Mouse (Mus musculus) MEL (cell line): ENCODE measurements at regions not wholly inside any gene's neighbourhood (a gene's known extent, or its start where the extent isn't known, plus 50 kb on each side); places are given as distances from the start of the nearest gene placed in this dataset.

Experiments used
- DNase-seq: peaks from one replicate; pipeline ENCODE4 v3.0.0; 2011; ENCODE audit warnings: low read depth, low spot score
- H3K27ac ChIP-seq: 2 replicates; pipeline ENCODE4 v1.5.1; 2012; ENCODE audit warnings: low read depth, mild to moderate bottlenecking, control low read depth, low read length, moderate library complexity; ENCODE audit not compliant: control insufficient read depth
- H3K27me3 ChIP-seq, 2 experiments: fragments of 150-350 bp in 1 of 2; sonication (generic) in 1 of 2; 2 replicates each; pipeline ENCODE4 v1.6.1; 2012; ENCODE audit warnings: low read length in 2 of 2, mild to moderate bottlenecking in 2 of 2, improper control_type of control experiment in 1 of 2, moderate library complexity in 1 of 2; ENCODE audit not compliant: insufficient read depth in 2 of 2, control insufficient read depth in 1 of 2
- H3K36me3 ChIP-seq, 2 experiments: 2 replicates each; pipeline ENCODE4 v1.6.1; 2012 to 2014; ENCODE audit warnings: low read length in 2 of 2, improper control_type of control experiment in 1 of 2, inconsistent platforms in 1 of 2, mild to moderate bottlenecking in 1 of 2; ENCODE audit not compliant: insufficient read depth in 2 of 2, control insufficient read depth in 1 of 2
- H3K4me1 ChIP-seq, 2 experiments: fragments of 150-350 bp in 1 of 2; sonication (generic) in 1 of 2; 2 replicates each; pipeline ENCODE4 v1.6.1; 2012; ENCODE audit warnings: low read length in 2 of 2, improper control_type of control experiment in 1 of 2, mild to moderate bottlenecking in 1 of 2; ENCODE audit not compliant: insufficient read depth in 2 of 2, control insufficient read depth in 1 of 2
- H3K4me3 ChIP-seq, 2 experiments: fragments of 150-350 bp in 1 of 2; sonication (generic) in 1 of 2; 2 replicates each; pipeline ENCODE4 v1.5.1; 2012; ENCODE audit warnings: low read depth in 2 of 2, low read length in 2 of 2, mild to moderate bottlenecking in 2 of 2, moderate library complexity in 2 of 2, control low read depth in 1 of 2, improper control_type of control experiment in 1 of 2; ENCODE audit not compliant: control insufficient read depth in 1 of 2, insufficient read depth in 1 of 2
- H3K79me2 ChIP-seq: 2 replicates; pipeline ENCODE4 v1.6.1; 2012; ENCODE audit warnings: mild to moderate bottlenecking, low read length, moderate library complexity; ENCODE audit not compliant: control insufficient read depth, poor library complexity, insufficient read depth
- H3K9ac ChIP-seq: 2 replicates; pipeline ENCODE4 v1.6.1; 2012; ENCODE audit warnings: low read depth, mild to moderate bottlenecking, control low read depth, low read length, moderate library complexity; ENCODE audit not compliant: control insufficient read depth, poor library complexity, severe bottlenecking
- H3K9me3 ChIP-seq: fragments of 150-350 bp; sonication (generic); replicated peaks from 2 replicates; pipeline ENCODE4 v1.6.1; 2012; ENCODE audit warnings: mild to moderate bottlenecking, low read length, improper control_type of control experiment, moderate library complexity; ENCODE audit not compliant: insufficient read depth
- CHD1 ChIP-seq: IDR thresholded peaks from 2 replicates; pipeline ENCODE4 v1.6.1; 2012; ENCODE audit warnings: low read depth, mild to moderate bottlenecking, inconsistent platforms, low read length, improper control_type of control experiment
- E2F4 ChIP-seq: IDR thresholded peaks from 2 replicates; pipeline ENCODE4 v1.6.1; 2011; ENCODE audit warnings: low read depth, low read length, improper control_type of control experiment, borderline replicate concordance
- MAX ChIP-seq: IDR thresholded peaks from 2 replicates; pipeline ENCODE4 v1.6.1; 2011; ENCODE audit warnings: low read length, improper control_type of control experiment
- MAZ ChIP-seq: IDR thresholded peaks from 2 replicates; pipeline ENCODE4 v1.6.1; 2012; ENCODE audit warnings: low read depth, mild to moderate bottlenecking, inconsistent platforms, low read length, improper control_type of control experiment
- TAL1 ChIP-seq: IDR thresholded peaks from 2 replicates; pipeline ENCODE4 v1.6.1; 2012; ENCODE audit warnings: mild to moderate bottlenecking, inconsistent platforms, low read length, moderate library complexity, mixed read lengths
- UBTF ChIP-seq: IDR thresholded peaks from 2 replicates; pipeline ENCODE4 v1.6.1; 2012; ENCODE audit warnings: low read depth, mild to moderate bottlenecking, inconsistent platforms, low read length, improper control_type of control experiment, moderate library complexity, borderline replicate concordance; ENCODE audit not compliant: insufficient read depth
- ZKSCAN1 ChIP-seq: IDR thresholded peaks from 2 replicates; pipeline ENCODE4 v1.6.1; 2012; ENCODE audit warnings: low read depth, mild to moderate bottlenecking, inconsistent platforms, low read length, improper control_type of control experiment, moderate library complexity

DNA sequence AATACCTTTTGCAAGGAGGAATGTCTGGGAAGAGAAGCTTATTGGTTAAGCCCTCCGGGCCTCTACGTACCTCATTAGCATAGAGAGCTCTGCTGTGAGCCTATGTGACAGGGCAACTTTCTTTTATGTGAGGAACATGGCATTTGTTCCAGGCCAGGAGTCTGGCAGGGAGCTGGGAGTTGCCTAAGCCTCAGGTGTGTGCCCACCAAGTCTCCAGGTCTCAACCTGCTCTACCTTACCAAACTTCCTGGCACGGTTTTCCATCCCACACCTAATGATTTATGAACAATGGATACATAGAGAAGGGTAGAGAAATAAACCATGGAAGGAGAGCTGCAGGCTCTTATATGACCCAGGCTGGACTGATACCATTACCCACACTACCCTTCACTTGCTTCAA is 52.6 kb upstream of the Myrip start:
- H3K27ac ChIP-seq = no peak overlapping the region
- TF ChIP-seq TAL1 = no peak
- no peak for TF ChIP-seq MAX
- TF ChIP-seq E2F4 = no peak
- TF ChIP-seq MAZ = no peak
- no peak for TF ChIP-seq CHD1
- no peak for TF ChIP-seq ZKSCAN1
- no peak for TF ChIP-seq UBTF
- TF ChIP-seq, all 39 proteins: peak for 0
- Histone ChIP-seq H3K9ac (no peak overlapping the region), H3K27me3 (no peaks in the 10 kb centered on the region), H3K4me1 (no peaks in the 10 kb centered on the region), H3K4me3 (no peak overlapping the region), H3K9me3 (no peaks in the 10 kb centered on the region), H3K79me2 (no peaks in the 10 kb centered on the region), H3K36me3 (no peaks in the 10 kb centered on the region)
- no peak for DNase-seq
